Mouse (Mus musculus): ENCODE measurements at regions not wholly inside any gene's neighbourhood (a gene's known extent, or its start where the extent isn't known, plus 50 kb on each side); places are given as distances from the start of the nearest gene placed in this dataset.
A peak's percentile ranks its signal among the peaks of the same experiment; 100 is the strongest.

DNA sequence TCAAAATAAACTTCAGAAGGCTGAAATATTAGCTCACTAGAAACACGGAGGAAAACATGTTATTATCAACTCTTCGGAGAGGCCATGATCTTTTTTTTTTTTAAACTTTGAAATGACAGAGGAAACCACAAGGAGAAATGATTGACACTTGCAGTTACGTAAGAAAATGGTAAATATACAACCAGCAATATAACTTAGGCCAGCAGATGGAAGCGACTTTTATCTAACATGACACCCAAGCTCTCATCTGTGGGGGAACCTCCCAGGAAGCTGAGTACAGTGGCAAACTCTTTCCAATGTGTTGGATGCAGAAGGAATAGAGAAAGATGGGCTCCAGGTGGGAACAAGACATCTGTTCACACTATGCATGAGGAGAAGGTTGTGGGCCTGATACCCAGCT, 104.2 kb downstream of the Gm5426 start:
- Histone ChIP-seq H3K4me2 (ENCODE audit: insufficient read depth, low read depth, poor library complexity, severe bottlenecking) (no peak overlapping the region), H3K27ac (ENCODE audit: insufficient read depth, low read depth) (no peak overlapping the region), H3K79me2 (replicated peaks; ENCODE audit: control insufficient read depth, extremely low read depth, insufficient read depth, poor library complexity, severe bottlenecking) (no peaks in the 10 kb centered on the region), H3K9me3 (replicated peaks; ENCODE audit: low read length) (peaks cover 3% of the 10 kb centered on the region), H3K4me1 (ENCODE audit: control insufficient read depth in 1 of 2, insufficient read depth in 2 of 2) (peaks cover 9 to 24% of the 10 kb centered on the region in 2 experiments), H3K4me3 (replicated peaks in 1 of 3; ENCODE audit: low read depth in 2 of 3, low read length in 2 of 3, poor library complexity in 1 of 3) (no peak overlapping the region), H3K36me3 (replicated peaks in 1 of 2; ENCODE audit: control insufficient read depth in 1 of 2, insufficient read depth in 1 of 2, low read length in 1 of 2) (no peaks in the 10 kb centered on the region), H3K27me3 (replicated peaks) (no peaks in the 10 kb centered on the region), H3K9ac (ENCODE audit: insufficient read depth, low read depth) (no peak overlapping the region)
- no peak for DNase-seq (ENCODE audit: extremely low read depth)
- dilution Hi-C loops (cut with MboI; ENCODE audit: extremely low pct_ligation_motif_present, extremely low pct_unique_long_range_greater_than_20kb, low sequenced_read_pairs) = no loop called here
- TF ChIP-seq MAFK (IDR thresholded peaks at IDR 0.05; ENCODE audit: insufficient replicate concordance, low read length) = no peak
- TF ChIP-seq CTCF (conservative IDR thresholded peaks at IDR 0.05 in 1 of 2, IDR thresholded peaks at IDR 0.05 in 1 of 2; ENCODE audit: low read depth in 2 of 2, low read length in 2 of 2) = no peak
- no peak for TF ChIP-seq MYC (IDR thresholded peaks at IDR 0.05; ENCODE audit: low read depth, low read length)
- no peak for TF ChIP-seq JUND (conservative IDR thresholded peaks at IDR 0.05; ENCODE audit: low read depth, low read length)
- no peak for TF ChIP-seq SIN3A (IDR thresholded peaks at IDR 0.05; ENCODE audit: low read length)
- no peak for TF ChIP-seq GABPA (IDR thresholded peaks at IDR 0.05; ENCODE audit: insufficient replicate concordance, low read depth, low read length)
- TF ChIP-seq MAZ (IDR thresholded peaks at IDR 0.05; ENCODE audit: low read depth, low read length) = no peak
- TF ChIP-seq JUN (IDR thresholded peaks at IDR 0.05; ENCODE audit: insufficient read depth, low read depth, low read length) = no peak
- no peak for TF ChIP-seq ZKSCAN1 (IDR thresholded peaks at IDR 0.05; ENCODE audit: borderline replicate concordance, low read depth, low read length)
- TF ChIP-seq MXI1 (IDR thresholded peaks at IDR 0.05; ENCODE audit: low read depth, low read length) = no peak
- no peak for TF ChIP-seq KAT2A (IDR thresholded peaks at IDR 0.05; ENCODE audit: insufficient replicate concordance, low read length)
- in situ Hi-C loops (cut with MboI; ENCODE audit: low pct_ligation_motif_present, low pct_unique_long_range_greater_than_20kb, low sequenced_read_pairs) = no loop called here

DNA sequence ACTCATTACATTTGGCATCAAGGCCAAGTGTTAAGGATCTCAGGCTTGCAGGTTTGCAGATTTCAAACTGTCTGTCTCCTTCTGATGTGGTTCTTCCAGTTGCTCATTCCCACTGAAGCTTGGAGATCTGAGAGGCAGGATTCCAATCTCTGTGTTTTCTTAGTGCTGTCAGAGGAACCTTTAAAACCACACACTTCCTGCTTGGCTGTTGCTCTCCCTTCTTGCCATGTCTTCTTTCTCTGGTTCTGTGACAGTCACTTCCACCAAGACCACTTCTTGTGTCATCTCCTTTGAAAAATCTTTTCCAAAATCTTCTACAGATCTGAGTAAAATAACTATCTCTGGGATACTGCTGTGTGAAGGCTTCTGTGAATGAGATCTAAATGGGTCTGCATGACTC, 117.3 kb downstream of the Gm5426 start:
- H3K9me3 ChIP-seq (replicated peaks; ENCODE audit: low read length) = peaks cover 3% of the 10 kb centered on the region
- H3K9ac ChIP-seq (ENCODE audit: insufficient read depth, low read depth) = peak overlapping the region; percentile 44; the same call in 1 of the 2 replicates
- TF ChIP-seq CTCF (conservative IDR thresholded peaks at IDR 0.05 in 1 of 2, IDR thresholded peaks at IDR 0.05 in 1 of 2; ENCODE audit: low read depth in 2 of 2, low read length in 2 of 2) (no peak), BHLHE40 (IDR thresholded peaks at IDR 0.05; ENCODE audit: low read depth, low read length) (no peak), MYC (IDR thresholded peaks at IDR 0.05; ENCODE audit: low read depth, low read length) (no peak), JUN (IDR thresholded peaks at IDR 0.05; ENCODE audit: insufficient read depth, low read depth, low read length) (no peak), JUND (conservative IDR thresholded peaks at IDR 0.05; ENCODE audit: low read depth, low read length) (no peak), KAT2A (IDR thresholded peaks at IDR 0.05; ENCODE audit: insufficient replicate concordance, low read length) (no peak), SMC3 (IDR thresholded peaks at IDR 0.05; ENCODE audit: low read depth, low read length) (no peak), ZNF384 (IDR thresholded peaks at IDR 0.05; ENCODE audit: low read depth, low read length) (no peak), ZKSCAN1 (IDR thresholded peaks at IDR 0.05; ENCODE audit: borderline replicate concordance, low read depth, low read length) (no peak)
- H3K27me3 ChIP-seq (replicated peaks) = no peaks in the 10 kb centered on the region
- no peak for DNase-seq (ENCODE audit: extremely low read depth)
- peak overlapping the region; percentile 67 for H3K4me2 ChIP-seq (ENCODE audit: insufficient read depth, low read depth, poor library complexity, severe bottlenecking)
- no peaks in the 10 kb centered on the region for H3K36me3 ChIP-seq (replicated peaks in 1 of 2; ENCODE audit: control insufficient read depth in 1 of 2, insufficient read depth in 1 of 2, low read length in 1 of 2)
- no peak overlapping the region for H3K4me3 ChIP-seq (replicated peaks in 1 of 3; ENCODE audit: low read depth in 2 of 3, low read length in 2 of 3, poor library complexity in 1 of 3)
- dilution Hi-C loops (cut with MboI; ENCODE audit: extremely low pct_ligation_motif_present, extremely low pct_unique_long_range_greater_than_20kb, low sequenced_read_pairs) = no loop called here
- H3K4me1 ChIP-seq (ENCODE audit: control insufficient read depth in 1 of 2, insufficient read depth in 2 of 2) = peaks cover 7 to 10% of the 10 kb centered on the region in 2 experiments; a peak in 3 of 4 replicates
- in situ Hi-C loops (cut with MboI; ENCODE audit: low pct_ligation_motif_present, low pct_unique_long_range_greater_than_20kb, low sequenced_read_pairs) = no loop called here
- no peak overlapping the region for H3K27ac ChIP-seq (ENCODE audit: insufficient read depth, low read depth)
- no peaks in the 10 kb centered on the region for H3K79me2 ChIP-seq (replicated peaks; ENCODE audit: control insufficient read depth, extremely low read depth, insufficient read depth, poor library complexity, severe bottlenecking)

All from CH12.LX (cell line).